Mouse (Mus musculus) kidney, adult 2 months (tissue): ENCODE results near the gene Insm1. TPM values are rescaled to one million over a fixed set of nuclear protein-coding genes. Genes with fewer than 3 reads are reported as not detected.

ENCODE experiments used
- DNase-seq: peaks from one replicate; pipeline ENCODE4 v3.0.0; 2021
- H3K27ac ChIP-seq: fragments of 200-500 bp; 2 replicates; pipeline ENCODE4 v1.5.1; 2012; ENCODE audit warnings: low read depth, low read length, control low read depth, inconsistent platforms; ENCODE audit not compliant: insufficient read depth
- H3K27me3 ChIP-seq: fragments of 200-500 bp; replicated peaks from 2 replicates; pipeline ENCODE4 v1.6.1; 2012; ENCODE audit warnings: mild to moderate bottlenecking, moderate library complexity, low read length, inconsistent platforms; ENCODE audit not compliant: control insufficient read depth, insufficient read depth
- H3K36me3 ChIP-seq: fragments of 200-500 bp; 2 replicates; pipeline ENCODE4 v1.6.1; 2012; ENCODE audit warnings: mild to moderate bottlenecking, moderate library complexity, low read length, inconsistent platforms; ENCODE audit not compliant: control insufficient read depth, insufficient read depth
- H3K4me1 ChIP-seq: fragments of 200-500 bp; 2 replicates; pipeline ENCODE4 v1.6.1; 2011; ENCODE audit warnings: low read length; ENCODE audit not compliant: control insufficient read depth, insufficient read depth
- H3K4me3 ChIP-seq: fragments of 200-500 bp; 2 replicates; pipeline ENCODE4 v1.5.1; 2011; ENCODE audit warnings: mild to moderate bottlenecking, low read depth, low read length, control low read depth; ENCODE audit not compliant: insufficient read depth
- CTCF ChIP-seq: fragments of 200-500 bp; conservative IDR thresholded peaks from 2 replicates; pipeline ENCODE4 v1.5.1; 2011; ENCODE audit warnings: low read depth, mild to moderate bottlenecking, control low read depth, low read length, moderate library complexity, mixed read lengths; ENCODE audit not compliant: insufficient read depth, insufficient read length
- POLR2A ChIP-seq: fragments of 200-500 bp; IDR thresholded peaks from one replicate; pipeline ENCODE4 v1.6.1; 2011; ENCODE audit warnings: low read depth, low read length, control low read depth
- WGBS: fragments of 180-500 bp; shearing (Covaris S2); methylation state at CpG from one replicate; pipeline ENCODE4 v1.1.7; 2018; 5-methylcytosine and 5-hydroxymethylcytosine counted together
- polyA plus RNA-seq: library from polyadenylated mRNA; depleted of rRNA; stranded (reverse); fragments of >200 nt; gene quantifications from 2 replicates; pipeline ENCODE4 v1.2.3, GENCODE M21; 2012

Insm1 gene
- polyA plus RNA-seq, 1 experiment: 0.17 TPM

- TF ChIP-seq POLR2A (no peak), CTCF (no peak)
- H3K36me3 ChIP-seq: no peaks in the 10 kb centered on the region
- no peak overlapping the region for H3K27ac ChIP-seq
- no peaks in the 10 kb centered on the region for H3K4me1 ChIP-seq
- no peak overlapping the region for H3K4me3 ChIP-seq
- WGBS: 9% methylated on average over 7 of the region's 7 CpGs
- DNase-seq: no peak
- H3K27me3 ChIP-seq: peaks cover 20% of the 10 kb centered on the region
These were observed 2.4 kb downstream of the Insm1 start for GRCm38 (mm10) chr2:146224141-146224540.

DNA sequence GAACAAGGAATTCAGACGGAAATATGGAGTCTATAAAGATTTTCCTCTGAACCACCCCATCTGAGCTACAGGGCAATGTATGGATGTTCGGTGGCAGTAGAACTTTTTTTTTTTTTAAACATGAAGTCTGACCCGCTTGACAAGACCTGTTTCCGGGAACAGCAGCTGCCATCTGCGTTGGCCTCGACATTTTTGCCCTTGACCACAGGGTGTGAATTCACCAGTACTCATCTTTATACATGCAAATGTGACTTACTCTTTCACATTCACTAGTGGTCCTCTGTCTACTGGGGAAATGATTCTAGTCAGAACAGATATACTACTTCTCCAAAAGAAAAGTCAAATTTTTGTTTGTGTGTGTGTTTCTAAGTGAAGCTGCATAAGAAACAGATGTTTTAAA is 4.1 kb downstream of the Insm1 start:
- Histone ChIP-seq H3K4me1 (no peaks in the 10 kb centered on the region), H3K27me3 (peaks cover 17% of the 10 kb centered on the region), H3K36me3 (no peaks in the 10 kb centered on the region), H3K4me3 (no peak overlapping the region), H3K27ac (no peak overlapping the region)
- DNase-seq: no peak
- 13% methylated on average over 6 of the region's 6 CpGs for WGBS
- TF ChIP-seq CTCF (no peak), POLR2A (no peak)

DNA sequence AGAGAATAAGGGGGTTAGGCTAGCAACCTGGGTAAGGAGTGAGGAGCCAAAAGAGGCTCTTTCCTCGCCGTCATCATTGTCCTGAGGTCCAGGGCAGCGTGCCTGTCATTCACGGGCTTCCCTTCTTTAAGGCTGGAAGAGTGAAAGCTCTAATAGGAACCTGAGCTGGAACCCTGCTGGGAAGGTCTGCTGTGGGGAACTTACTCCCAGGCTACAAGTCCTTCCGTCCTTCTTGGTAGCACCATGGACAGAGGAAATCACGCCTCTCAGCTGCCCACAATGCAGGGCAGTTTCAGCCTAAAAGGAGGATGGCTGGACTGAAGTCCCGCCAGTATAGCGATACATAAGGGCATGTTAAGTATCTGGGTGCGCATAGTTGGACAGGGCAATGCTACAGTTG is 4.8 kb downstream of the Insm1 start:
- peaks cover 14% of the 10 kb centered on the region for H3K27me3 ChIP-seq
- H3K36me3 ChIP-seq: no peaks in the 10 kb centered on the region
- WGBS: 4% methylated on average over 9 of the region's 9 CpGs
- DNase-seq: peak; percentile 62
- no peaks in the 10 kb centered on the region for H3K4me1 ChIP-seq
- no peak overlapping the region for H3K4me3 ChIP-seq
- no peak overlapping the region for H3K27ac ChIP-seq
- no peak for TF ChIP-seq CTCF
- TF ChIP-seq POLR2A: no peak

DNA sequence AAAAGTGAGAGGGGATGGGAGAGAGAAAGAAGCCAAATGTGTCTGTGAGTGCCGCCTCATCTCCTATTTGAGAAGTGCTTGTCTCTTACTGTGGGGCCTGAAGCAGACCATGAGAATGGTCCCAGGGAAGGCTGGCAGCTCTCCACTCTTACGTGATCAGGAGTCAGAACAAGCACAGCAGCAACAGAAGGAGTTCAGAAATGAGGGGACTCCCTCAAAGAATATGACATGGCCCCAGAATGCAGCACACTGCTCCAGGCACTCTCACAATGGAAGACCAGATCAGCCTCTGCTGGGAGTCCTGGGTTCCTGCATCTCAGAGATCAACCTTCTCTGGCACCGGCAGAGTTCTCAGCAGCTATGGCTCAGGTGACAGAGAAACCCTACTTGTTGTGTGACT is 5.9 kb downstream of the Insm1 start:
- H3K4me3 ChIP-seq: no peak overlapping the region
- TF ChIP-seq CTCF (no peak), POLR2A (no peak)
- peaks cover 5% of the 10 kb centered on the region for H3K27me3 ChIP-seq
- WGBS: 66% methylated on average over 3 of the region's 3 CpGs
- no peak for DNase-seq
- no peak overlapping the region for H3K27ac ChIP-seq
- no peaks in the 10 kb centered on the region for H3K36me3 ChIP-seq
- H3K4me1 ChIP-seq: no peaks in the 10 kb centered on the region

DNA sequence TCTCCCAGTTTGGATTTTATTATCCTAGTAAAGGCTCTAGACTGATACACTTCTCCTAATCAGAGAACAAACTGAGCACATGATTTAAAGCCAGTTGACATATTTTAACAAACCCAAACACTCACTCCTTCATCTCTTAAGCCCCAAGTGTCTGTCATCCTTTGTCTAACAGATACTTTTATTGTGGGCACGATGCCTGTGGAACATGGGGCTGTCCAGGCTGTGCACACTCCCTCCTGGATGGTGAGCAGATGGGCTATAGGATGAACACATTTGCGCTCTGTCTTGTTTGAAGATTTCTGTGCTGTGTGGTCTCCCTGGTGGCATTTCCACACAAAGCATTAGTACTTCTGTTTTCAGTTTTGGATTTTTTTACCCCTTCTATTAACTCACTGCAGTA is 6.7 kb downstream of the Insm1 start:
- H3K27me3 ChIP-seq: peaks cover under 1% of the 10 kb centered on the region
- no peak for TF ChIP-seq POLR2A
- TF ChIP-seq CTCF: no peak
- 64% methylated on average over 2 of the region's 2 CpGs for WGBS

GRCm38 (mm10) chr2:146231485-146231884 is 9.8 kb downstream of the Insm1 start:
- DNase-seq: no peak
- Histone ChIP-seq H3K4me1 (no peaks in the 10 kb centered on the region), H3K36me3 (no peaks in the 10 kb centered on the region), H3K27ac (no peak overlapping the region), H3K27me3 (no peaks in the 10 kb centered on the region; the same call in 1 of the 2 replicates), H3K4me3 (no peak overlapping the region)
- no peak for TF ChIP-seq CTCF
- no peak for TF ChIP-seq POLR2A
- WGBS: 96% methylated on average over 2 of the region's 2 CpGs

More for the DNA sequence above, 6.7 kb downstream of the Insm1 start:
- no peaks in the 10 kb centered on the region for H3K4me1 ChIP-seq
- no peak overlapping the region for H3K4me3 ChIP-seq
- DNase-seq: no peak
- no peak overlapping the region for H3K27ac ChIP-seq
- H3K36me3 ChIP-seq: no peaks in the 10 kb centered on the region

DNA sequence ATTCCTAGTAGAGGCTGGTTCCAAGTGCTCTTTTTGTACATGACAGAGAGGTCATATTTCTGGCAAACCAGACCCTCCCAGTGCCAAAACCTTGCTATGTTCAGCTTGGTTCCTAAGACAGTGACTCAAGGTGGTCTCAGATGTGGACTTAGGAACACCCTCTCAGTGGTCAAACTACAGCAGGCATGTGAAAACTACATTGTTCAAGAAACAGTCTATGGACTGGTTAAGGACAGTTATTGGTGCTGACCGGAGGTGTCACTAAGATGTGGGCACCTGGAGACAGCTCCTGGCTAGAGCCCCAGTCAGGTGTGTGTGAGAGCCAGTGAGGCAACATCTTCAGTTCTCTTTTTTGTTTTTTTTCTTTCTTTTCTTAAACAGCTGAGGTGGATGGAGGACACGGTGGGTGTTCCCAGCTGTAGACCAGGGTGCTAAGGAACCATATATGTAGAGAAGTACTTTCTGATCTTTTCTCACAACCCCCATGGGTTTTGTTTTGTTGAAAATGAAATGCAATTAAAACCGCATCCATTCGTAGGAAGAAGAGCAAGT is 17.6 kb downstream of the Insm1 start:
- Histone ChIP-seq H3K27ac (no peak overlapping the region), H3K4me1 (no peaks in the 10 kb centered on the region), H3K36me3 (no peaks in the 10 kb centered on the region), H3K4me3 (no peak overlapping the region), H3K27me3 (no peaks in the 10 kb centered on the region)
- TF ChIP-seq CTCF (no peak), POLR2A (no peak)
- DNase-seq: no peak
- 96% methylated on average over 4 of the region's 4 CpGs for WGBS
